Mouse (Mus musculus) E14TG2a.4 (cell line): ENCODE measurements around the gene Neurod1.

Source experiments
- CTCF ChIP-seq: conservative IDR thresholded peaks from 2 replicates; pipeline ENCODE4 v1.5.1; 2014; ENCODE audit warnings: low read length
- NANOG ChIP-seq: IDR thresholded peaks from 2 replicates; pipeline ENCODE4 v1.6.1; 2014; ENCODE audit warnings: borderline replicate concordance, low read length, mixed read lengths
- POU5F1 ChIP-seq: IDR thresholded peaks from 2 replicates; pipeline ENCODE4 v1.6.1; 2014; ENCODE audit warnings: low read length, borderline replicate concordance

- TF ChIP-seq CTCF (no peak), POU5F1 (no peak), NANOG (no peak)
Observed at GRCm38 (mm10) chr2:79457932-79458331, 1.4 kb upstream of the Neurod1 start.
